Mouse (Mus musculus) forelimb bud, embryonic 11.5 days (tissue): Measurements from ENCODE around the gene Frmd4a.
"Not testable (repeated sequence)": the region's sequence is repeated elsewhere in the genome, so short reads cannot be mapped to it uniquely, and the experiment has no call there.

Source experiments
- DNase-seq: peaks from one replicate; pipeline ENCODE4 v3.0.0-alpha.2; 2012; ENCODE audit warnings: low read depth, low spot score

Frmd4a gene

GRCm38 (mm10) chr2:4335881-4336280, 318.4 kb downstream of the Frmd4a start:
- DNase-seq = no peak

GRCm38 (mm10) chr2:4338290-4338689, 320.8 kb downstream of the Frmd4a start:
- not testable (repeated sequence) for DNase-seq

DNA sequence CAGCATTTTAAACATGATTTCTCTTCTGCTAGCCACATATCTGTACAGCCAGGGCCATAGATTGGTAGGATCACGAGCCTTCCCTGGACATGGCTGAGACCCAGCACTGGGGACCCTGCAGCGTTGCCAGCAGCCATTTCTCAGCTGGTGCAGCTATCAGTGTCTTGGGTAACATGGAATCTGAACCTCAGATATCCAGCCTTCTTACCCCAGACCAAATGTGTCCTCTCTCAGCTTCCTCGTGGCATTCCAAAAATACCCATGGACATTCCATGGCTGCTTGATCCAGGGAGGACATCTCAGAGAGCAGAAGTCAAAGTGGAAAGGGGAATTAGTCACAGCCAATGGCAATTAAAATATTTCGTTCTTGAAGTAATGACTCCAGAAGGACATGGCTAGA, 321.6 kb downstream of the Frmd4a start:
- no peak for DNase-seq

GRCm38 (mm10) chr2:4339530-4340218, 322.2 kb downstream of the Frmd4a start:
- DNase-seq = peak; percentile 57

DNA sequence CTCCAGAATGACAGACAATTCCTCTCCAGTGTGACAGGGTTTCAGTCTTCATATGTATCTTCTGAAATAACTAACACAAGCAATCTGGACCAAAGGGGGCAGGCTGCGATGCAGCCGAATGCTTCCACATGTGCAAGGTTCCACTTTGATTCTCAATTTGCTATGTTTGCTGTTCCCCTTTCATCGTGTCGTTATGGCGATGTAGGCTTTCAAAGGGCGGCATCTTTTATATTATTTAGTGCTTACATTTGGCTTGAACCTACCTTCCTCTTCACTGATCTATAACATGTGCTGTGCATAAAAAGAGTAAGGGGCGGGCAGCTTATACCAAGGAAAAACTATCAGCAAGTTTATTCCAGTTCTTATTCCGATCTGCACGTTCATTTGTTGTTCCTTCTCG, 322.9 kb downstream of the Frmd4a start:
- peak; percentile 69 for DNase-seq

DNA sequence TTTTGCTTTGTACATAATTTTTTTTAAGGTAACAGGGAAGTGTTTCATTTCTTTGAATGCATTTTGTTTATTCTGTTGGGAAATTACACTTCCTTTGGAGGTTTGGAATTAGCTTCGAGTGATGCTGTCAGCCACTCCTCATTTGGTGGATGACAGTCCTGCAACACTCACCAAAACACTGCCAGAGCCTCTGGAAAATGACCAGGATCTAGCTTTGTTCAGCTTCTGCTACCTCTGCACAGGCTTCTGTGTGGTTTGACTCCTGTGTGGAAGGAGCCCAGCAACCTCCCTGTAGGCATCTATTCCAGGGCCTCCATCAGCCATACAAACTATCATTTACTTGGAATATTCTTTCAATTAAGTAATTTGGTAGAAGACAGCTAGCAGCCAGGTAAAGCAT, 323.6 kb downstream of the Frmd4a start:
- no peak for DNase-seq

DNA sequence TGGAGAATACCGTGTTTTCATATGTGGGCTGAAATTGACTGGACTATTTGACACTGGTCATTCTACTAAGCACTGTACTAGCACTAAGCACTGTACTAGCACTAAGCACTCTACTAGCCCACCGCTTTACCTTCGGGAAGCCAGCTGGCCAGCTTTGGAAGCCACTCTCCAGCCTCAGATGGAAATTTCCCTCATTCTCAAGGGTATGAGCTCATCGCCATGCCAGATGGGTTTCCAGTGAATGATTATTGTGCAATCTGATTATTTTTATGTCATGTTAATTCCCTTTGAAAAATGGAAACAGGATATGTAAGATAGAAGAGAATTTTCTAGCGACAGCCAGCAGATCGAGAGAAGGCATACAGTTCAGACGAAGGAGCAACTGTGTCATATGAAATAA, 324.5 kb downstream of the Frmd4a start:
- DNase-seq = no peak

DNA sequence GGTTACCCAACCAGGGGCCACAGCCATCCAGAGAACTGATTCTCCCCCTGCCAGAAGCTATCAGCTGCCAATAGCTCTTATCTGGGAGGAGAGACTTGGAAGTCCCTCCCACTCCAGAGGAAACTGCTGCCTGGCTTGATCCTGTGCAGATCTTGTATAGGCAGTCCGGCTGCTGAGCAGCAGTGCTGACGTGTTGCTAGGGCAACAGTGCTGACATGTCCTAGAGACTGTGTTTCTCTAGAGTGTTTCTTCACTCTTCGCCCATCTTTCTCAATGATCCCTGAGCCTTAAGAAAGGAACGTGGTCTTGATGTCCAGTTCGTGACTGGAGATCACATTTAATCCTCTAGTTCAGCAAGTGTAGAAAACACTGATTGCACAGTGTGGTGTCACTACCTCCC, 326.9 kb downstream of the Frmd4a start:
- no peak for DNase-seq

GRCm38 (mm10) chr2:4346232-4346631, 328.7 kb downstream of the Frmd4a start:
- DNase-seq = no peak

GRCm38 (mm10) chr2:4346953-4347352, 329.4 kb downstream of the Frmd4a start:
- DNase-seq = no peak

GRCm38 (mm10) chr2:4347782-4348181, 330.3 kb downstream of the Frmd4a start:
- DNase-seq = no peak

DNA sequence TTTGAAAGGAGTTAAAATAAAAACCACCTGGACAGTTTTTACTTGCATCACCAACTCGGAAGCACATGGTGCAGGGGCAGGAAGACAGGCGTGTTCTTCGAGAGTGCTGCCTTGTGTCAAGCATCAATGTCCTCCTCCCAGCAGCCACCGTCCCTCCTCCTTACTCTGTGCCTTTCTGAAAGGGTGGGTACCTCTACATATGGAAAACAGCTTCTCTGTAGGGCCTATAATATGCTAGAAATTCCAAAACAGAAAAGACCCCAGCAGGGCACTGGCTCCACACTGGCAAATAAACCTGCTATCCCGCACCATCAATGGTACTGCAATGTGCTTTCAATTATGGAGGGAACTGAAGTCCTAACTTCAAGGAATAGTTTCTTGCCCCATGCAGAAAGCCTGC, 331.0 kb downstream of the Frmd4a start:
- DNase-seq = peak; percentile 61

DNA sequence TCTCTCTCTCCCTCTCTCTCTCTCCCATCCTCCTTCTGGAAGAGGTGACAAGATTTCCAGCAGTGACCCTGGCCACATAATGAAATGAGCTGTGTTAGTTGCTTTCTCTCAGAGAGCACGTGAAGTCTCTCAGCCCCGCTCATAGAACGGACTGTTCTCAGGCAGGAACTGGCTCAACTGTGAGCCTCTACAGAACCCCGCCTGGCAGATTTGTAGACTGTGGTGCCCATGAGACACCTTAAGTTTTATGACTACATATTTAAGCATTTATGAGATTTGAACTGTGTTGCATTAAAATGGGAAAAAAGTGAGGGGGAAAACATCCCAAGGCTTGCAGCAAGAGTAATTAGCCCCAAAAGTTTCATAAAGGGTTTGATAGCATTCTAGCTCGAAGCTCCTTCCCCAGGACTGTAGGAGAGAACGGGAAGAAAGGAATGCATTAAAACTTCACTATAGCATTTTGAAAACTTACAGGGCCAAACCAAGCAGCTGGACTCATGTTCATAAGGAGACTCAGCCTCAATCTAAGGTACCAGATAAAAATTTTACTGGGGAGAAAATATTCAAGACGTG, 339.4 kb downstream of the Frmd4a start:
- DNase-seq = no peak

DNA sequence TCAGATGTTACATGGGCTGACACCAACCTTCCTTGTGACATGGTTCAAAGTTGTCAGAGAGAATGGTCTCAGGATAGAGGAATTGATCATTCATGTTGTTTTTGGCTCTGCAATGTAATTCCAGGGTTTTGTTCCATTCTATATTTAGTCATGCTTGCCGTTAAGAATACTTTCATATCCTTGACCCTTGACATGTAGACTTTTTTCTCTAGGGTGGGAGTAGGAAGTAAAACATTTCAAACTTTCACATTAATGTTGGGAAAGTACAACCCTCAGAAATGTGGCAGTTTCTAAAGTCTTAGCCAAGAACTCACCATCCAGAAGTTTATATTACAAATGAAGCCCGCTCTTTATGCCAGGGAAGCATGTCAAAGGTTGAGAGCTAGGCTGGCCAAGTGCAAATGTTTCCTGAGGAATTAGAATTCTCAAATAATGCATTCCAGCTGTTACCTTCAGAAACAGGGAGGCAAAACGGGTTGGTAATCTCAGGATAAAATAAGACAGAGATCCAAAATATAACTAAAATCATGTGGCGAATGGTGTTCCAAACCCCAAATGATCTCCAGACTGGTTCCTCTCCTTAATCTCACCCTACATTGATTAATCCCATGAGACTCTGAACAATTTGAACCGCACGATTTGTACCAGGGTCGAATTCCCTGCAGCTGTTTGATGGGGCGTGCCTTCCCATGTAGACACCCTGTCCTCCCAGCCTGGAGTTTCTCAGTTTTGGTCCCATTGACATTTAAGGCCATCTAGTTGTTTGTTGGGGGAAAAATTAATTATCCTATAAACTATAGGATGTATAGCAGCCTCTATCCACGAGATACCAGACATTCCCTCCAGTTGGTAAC, 344.7 kb downstream of the Frmd4a start:
- peak; percentile 51 for DNase-seq

DNA sequence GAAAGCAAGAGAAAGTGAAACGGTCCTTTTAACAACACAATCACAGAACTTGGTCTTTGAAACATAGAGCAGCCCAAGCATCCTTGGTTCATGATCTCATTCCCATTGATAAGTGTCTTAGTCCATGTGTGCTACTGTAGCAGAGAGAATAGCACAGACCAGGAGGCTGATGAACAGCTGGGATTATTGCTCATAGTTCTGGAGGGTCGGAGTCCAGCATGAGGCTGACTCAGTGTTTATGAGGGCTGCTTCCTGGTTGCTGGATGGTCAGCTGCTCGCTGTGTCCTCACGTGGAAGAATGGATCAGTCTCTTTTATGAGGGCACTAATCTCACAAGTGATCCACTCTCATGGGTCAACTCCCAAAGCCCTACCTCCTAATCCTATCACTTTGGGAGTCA, 347.4 kb downstream of the Frmd4a start:
- no peak for DNase-seq

GRCm38 (mm10) chr2:4368544-4368943, 351.0 kb downstream of the Frmd4a start:
- no peak for DNase-seq

- DNase-seq = no peak
Measured at GRCm38 (mm10) chr2:4370499-4370898, 353.0 kb downstream of the Frmd4a start.

DNA sequence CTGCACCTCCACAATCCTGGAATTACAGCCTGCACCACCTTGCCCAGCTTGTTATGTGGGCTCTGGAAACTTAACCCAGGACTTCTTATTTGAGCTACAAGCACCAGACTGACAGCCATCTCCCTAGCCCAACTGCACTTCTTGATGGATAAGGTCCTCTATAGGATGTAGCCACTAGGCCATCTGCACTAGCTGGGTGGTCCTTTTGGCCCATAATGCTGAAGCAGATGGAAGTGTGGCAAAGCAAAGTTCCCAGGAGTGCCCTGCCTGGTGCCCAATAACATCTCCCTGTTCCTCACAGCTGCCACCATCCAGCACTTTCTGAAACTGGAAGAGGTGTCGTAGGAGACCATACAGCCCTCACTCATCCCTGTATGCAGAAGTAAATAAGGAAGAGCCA, 353.8 kb downstream of the Frmd4a start:
- DNase-seq = no peak

GRCm38 (mm10) chr2:4378844-4379243, 361.3 kb downstream of the Frmd4a start:
- DNase-seq = no peak

DNA sequence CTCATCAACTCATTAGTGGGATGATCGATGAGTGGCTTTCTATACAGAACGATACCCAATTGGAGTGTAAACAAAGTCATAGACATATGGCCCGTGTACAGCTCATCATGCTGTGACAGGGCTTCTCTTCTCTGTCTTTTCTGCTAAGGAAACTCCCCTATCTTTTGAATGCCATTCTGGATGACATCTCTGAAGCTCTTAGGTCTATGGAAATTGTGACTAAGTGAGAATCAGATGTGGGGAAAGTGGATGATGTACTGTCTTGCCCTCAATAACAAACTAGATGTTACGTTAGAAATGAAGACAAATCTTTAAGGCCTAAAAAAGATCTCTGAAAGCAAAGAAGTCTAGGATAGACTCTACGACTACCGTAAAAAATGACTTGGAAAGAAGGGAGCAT, 362.9 kb downstream of the Frmd4a start:
- no peak for DNase-seq

DNA sequence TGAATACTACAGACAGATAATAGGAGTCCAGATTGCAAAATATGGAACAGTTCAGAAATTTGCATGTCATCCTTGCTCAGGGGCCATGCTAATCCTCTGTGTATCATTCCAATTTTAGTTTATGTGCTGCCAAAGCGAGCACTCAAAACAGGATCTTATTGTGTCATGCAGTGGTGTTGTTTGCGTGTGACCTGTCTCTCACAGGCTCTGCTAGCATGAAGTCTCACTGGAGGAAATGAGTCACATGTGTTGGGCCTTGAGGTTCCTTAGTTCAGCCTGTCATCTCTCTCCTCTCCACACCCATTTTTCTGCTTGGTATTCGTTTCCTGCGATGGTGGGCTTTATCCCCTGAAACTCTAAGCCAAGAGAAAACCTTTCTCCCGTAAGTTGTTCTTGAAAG, 363.4 kb downstream of the Frmd4a start:
- DNase-seq = no peak

DNA sequence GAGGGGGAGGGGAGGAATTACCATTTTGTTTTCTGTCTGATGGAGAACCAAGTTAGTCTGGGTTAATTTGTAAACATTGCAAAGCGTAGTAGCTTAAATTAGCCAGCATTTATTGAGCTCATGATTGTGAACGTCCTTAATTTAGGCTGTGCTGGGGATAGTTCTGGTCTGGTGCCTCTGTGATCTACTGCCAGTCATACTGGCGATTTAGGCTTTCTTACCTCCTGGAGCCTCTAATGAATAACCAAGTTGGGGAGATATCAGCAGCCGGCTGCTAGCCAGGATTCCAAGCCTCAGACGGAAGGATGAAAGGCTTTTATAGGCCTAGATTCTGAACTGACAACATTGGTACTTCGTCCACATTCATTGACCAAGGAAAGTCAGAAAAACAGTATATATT, 369.0 kb downstream of the Frmd4a start:
- no peak for DNase-seq

- DNase-seq = no peak
Measured at GRCm38 (mm10) chr2:4389330-4389729, 371.8 kb downstream of the Frmd4a start.
